Mouse (Mus musculus): ENCODE data around the gene Tbc1d1.

DNA sequence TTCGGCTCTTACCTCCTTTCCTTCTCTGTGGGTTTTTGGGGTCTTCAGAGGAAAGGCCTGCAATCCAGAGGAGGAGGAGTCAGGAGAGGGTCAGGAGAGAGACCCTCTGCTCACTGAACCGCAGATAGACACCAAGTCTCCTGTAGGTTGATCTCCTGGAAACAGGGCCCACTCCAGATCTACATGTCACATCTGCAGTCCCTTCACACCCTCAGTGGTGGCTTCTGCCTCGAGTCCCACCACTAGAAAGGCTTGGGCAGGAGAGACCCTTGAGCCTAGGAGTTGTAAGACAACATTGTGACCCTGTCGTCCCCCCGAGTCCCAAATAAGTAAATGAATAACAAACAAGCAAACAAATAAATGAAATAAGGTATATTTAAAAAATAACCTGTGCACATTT, 223.7 kb downstream of the Tbc1d1 start:
- TF ChIP-seq E2F4 (IDR thresholded peaks at IDR 0.05; ENCODE audit: insufficient read depth), result no peak
- no peak for TF ChIP-seq MYOD1 (IDR thresholded peaks at IDR 0.05; ENCODE audit: control insufficient read depth in 1 of 3, insufficient read length in 2 of 3, low read depth in 2 of 3)
- TF ChIP-seq POLR2AphosphoS2 (IDR thresholded peaks at IDR 0.05; ENCODE audit: insufficient read length, low read depth), result no peak

All from myocyte (in vitro differentiated cells).